Mouse (Mus musculus): ENCODE results near the gene 1700001L19Rik. TPM values are rescaled to one million over a fixed set of nuclear protein-coding genes. Genes with fewer than 3 reads are reported as not detected.

1700001L19Rik gene
- polyA plus RNA-seq, 1 experiment = not detected

DNA sequence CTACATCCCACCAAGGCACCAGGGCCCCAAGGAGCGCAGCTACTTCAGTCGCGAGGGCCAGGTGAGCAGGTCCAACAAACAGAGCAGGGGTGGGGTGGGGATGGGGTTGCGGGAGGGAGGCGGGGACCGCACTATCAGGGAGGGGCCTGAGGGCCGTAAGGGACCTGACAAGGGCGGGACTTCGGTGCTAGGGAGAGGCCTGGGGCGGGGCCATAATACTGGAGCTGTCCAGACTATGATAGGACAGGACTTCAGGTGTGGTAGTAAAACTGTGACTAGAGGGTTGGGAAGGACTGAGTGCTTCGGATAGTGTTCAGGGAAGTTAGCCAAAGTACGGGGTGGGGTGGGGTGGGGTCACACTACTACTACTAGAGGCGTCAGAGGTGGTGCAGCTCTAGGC, 446 bp downstream of the 1700001L19Rik start:
- H3K4me1 ChIP-seq (ENCODE audit: control insufficient read depth, insufficient read depth, low read length) = no peaks in the 10 kb centered on the region
- H3K27ac ChIP-seq (ENCODE audit: control insufficient read depth, insufficient read depth, low read depth, low read length, poor library complexity) = no peak overlapping the region
- no peak overlapping the region for H3K4me3 ChIP-seq (replicated peaks; ENCODE audit: control insufficient read depth, low read depth, low read length)
- TF ChIP-seq CTCF (IDR thresholded peaks at IDR 0.05; ENCODE audit: control insufficient read depth, insufficient read depth, low read length) (no peak), POLR2A (IDR thresholded peaks at IDR 0.05; ENCODE audit: borderline replicate concordance, control insufficient read depth, low read depth, low read length) (no peak)
- WGBS = 21% methylated on average over 13 of the region's 13 CpGs

DNA sequence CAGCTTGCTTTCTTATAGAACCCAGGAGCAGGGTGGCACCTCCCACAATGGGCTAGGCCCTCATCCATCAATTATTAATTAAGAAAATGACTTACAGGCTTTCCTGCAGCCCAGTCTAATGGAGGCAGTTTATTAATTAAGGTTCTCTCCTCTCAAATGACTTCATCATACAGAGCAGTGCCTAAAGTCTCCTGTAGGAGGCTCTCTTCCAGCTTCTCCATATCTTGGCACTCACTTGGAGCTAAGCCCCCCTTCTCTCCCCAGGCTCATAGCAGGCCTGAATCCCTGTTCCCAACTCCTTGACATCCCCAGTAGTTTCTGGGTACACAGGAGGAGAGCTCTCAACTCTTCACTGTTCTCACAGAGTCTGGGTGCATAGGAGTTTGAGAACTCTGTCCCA, 1.7 kb downstream of the 1700001L19Rik start:
- TF ChIP-seq POLR2A (IDR thresholded peaks at IDR 0.05; ENCODE audit: borderline replicate concordance, control insufficient read depth, low read depth, low read length) (no peak), CTCF (IDR thresholded peaks at IDR 0.05; ENCODE audit: control insufficient read depth, insufficient read depth, low read length) (no peak)
- H3K4me1 ChIP-seq (ENCODE audit: control insufficient read depth, insufficient read depth, low read length) = no peaks in the 10 kb centered on the region
- no peak overlapping the region for H3K4me3 ChIP-seq (replicated peaks; ENCODE audit: control insufficient read depth, low read depth, low read length)
- H3K27ac ChIP-seq (ENCODE audit: control insufficient read depth, insufficient read depth, low read depth, low read length, poor library complexity) = no peak overlapping the region

DNA sequence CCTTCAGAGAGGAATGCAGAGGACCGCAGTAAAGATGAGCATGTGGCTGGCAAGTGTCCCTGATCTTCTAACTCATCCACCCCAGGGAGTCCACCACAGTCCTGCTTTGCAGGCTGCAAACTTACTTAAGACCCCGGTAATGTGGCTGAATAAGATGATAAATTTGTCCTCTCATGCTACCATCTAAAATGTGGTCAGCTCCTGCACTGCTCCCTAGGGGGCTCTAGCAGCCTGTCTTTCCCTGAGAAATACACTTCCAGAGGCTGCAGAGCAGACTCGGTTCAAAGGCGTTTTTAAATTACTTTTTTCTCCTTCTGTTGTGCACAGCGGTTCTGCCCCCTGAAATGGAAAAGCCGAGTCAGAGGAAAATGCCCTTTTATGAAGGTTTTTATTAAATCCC, 4.0 kb downstream of the 1700001L19Rik start:
- TF ChIP-seq POLR2A (IDR thresholded peaks at IDR 0.05; ENCODE audit: borderline replicate concordance, control insufficient read depth, low read depth, low read length) = no peak
- TF ChIP-seq CTCF (IDR thresholded peaks at IDR 0.05; ENCODE audit: control insufficient read depth, insufficient read depth, low read length) = no peak
- 31% methylated on average over 6 of the region's 6 CpGs for WGBS
- no peaks in the 10 kb centered on the region for H3K4me1 ChIP-seq (ENCODE audit: control insufficient read depth, insufficient read depth, low read length)
- no peak overlapping the region for H3K27ac ChIP-seq (ENCODE audit: control insufficient read depth, insufficient read depth, low read depth, low read length, poor library complexity)
- no peak overlapping the region for H3K4me3 ChIP-seq (replicated peaks; ENCODE audit: control insufficient read depth, low read depth, low read length)

DNA sequence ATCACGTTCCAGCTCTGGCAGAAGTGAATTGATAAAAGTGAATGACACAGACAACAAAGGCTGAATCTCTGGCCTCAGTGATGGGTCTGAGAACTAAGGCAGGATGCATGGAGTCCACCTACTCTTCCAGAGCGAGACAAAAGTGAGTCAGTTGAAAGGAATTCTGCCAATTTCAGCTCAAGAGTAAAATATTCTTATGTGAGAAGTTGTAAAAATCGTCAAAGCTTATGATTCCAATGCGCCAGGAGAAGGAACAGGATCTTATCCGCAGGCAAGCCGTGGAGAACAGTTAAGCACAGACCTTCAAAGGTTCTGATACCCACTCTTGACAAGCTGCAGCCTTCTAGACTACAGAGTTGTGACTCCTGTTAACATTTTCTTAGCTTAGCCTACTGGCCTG, 5.9 kb downstream of the 1700001L19Rik start:
- Histone ChIP-seq H3K4me1 (ENCODE audit: control insufficient read depth, insufficient read depth, low read length) (no peaks in the 10 kb centered on the region), H3K4me3 (replicated peaks; ENCODE audit: control insufficient read depth, low read depth, low read length) (no peak overlapping the region), H3K27ac (ENCODE audit: control insufficient read depth, insufficient read depth, low read depth, low read length, poor library complexity) (no peak overlapping the region)
- no peak for TF ChIP-seq CTCF (IDR thresholded peaks at IDR 0.05; ENCODE audit: control insufficient read depth, insufficient read depth, low read length)
- TF ChIP-seq POLR2A (IDR thresholded peaks at IDR 0.05; ENCODE audit: borderline replicate concordance, control insufficient read depth, low read depth, low read length) = no peak
- WGBS = 70% methylated on average over 6 of the region's 6 CpGs

DNA sequence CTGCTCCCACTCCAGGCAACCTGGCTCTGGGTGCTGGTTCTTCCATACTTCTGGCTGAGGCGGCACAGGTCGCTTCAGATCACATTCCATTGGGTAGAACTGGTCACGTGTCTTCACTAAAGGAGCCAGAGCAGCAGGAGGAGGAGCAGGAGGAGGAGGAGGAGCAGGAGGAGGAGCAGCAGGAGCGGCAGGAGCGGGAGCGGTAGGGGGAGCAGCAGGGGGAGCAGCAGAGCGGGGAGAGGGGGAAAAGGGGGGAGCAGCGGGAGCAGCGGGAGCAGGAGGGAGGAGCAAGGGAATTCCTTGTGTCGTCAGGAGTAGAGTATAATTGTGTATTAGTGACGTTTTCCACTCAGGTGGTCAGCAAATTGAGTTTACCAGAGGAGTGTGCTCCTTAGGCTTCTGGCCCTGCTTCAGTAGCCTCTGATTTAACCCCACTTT, 8.5 kb downstream of the 1700001L19Rik start:
- WGBS = 5% methylated on average over 11 of the region's 11 CpGs
- TF ChIP-seq POLR2A (IDR thresholded peaks at IDR 0.05; ENCODE audit: borderline replicate concordance, control insufficient read depth, low read depth, low read length) (no peak), CTCF (IDR thresholded peaks at IDR 0.05; ENCODE audit: control insufficient read depth, insufficient read depth, low read length) (no peak)
- no peak overlapping the region for H3K27ac ChIP-seq (ENCODE audit: control insufficient read depth, insufficient read depth, low read depth, low read length, poor library complexity)
- no peaks in the 10 kb centered on the region for H3K4me1 ChIP-seq (ENCODE audit: control insufficient read depth, insufficient read depth, low read length)
- H3K4me3 ChIP-seq (replicated peaks; ENCODE audit: control insufficient read depth, low read depth, low read length) = no peak overlapping the region

DNA sequence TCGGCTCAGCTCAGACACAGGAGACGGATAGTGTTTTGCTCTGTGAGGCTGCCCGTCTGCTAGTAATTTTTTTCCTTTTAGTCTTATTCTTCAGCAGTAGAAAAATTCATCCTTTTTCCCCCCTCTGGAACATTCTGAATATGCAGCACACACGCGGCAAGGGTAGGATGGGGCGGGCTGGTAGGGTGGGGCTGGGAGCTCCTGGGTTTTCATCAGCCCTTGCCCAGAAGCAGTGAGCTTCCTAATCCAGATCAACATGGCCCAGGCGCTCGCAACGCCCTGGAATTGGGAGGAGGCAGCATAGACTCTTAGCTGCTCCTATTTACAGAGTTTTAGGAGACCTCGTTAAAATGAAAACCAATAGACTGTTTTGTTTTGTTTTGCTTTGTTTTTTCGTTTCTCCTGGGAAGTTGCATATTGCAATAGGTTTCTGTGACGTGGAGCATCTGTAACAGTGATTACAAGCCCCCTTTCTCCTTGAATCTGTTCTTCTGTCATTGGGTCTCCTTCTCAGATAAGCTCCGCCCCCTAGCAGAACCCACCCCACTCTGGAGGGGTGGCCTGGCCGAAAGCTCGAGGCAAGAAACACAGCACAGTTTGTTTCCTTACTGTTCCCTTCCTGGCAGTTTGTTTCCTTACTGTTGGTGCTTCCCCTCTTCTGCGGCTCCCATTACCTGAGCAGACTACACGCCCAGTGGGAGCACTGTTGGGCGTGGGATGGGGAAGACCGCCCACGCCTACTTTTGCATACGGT, 10.6 kb downstream of the 1700001L19Rik start:
- H3K4me1 ChIP-seq (ENCODE audit: control insufficient read depth, insufficient read depth, low read length) = no peaks in the 10 kb centered on the region
- WGBS = 41% methylated on average over 21 of the region's 21 CpGs
- TF ChIP-seq CTCF (IDR thresholded peaks at IDR 0.05; ENCODE audit: control insufficient read depth, insufficient read depth, low read length) = no peak
- TF ChIP-seq POLR2A (IDR thresholded peaks at IDR 0.05; ENCODE audit: borderline replicate concordance, control insufficient read depth, low read depth, low read length) = no peak
- no peak overlapping the region for H3K4me3 ChIP-seq (replicated peaks; ENCODE audit: control insufficient read depth, low read depth, low read length)
- H3K27ac ChIP-seq (ENCODE audit: control insufficient read depth, insufficient read depth, low read depth, low read length, poor library complexity) = no peak overlapping the region

DNA sequence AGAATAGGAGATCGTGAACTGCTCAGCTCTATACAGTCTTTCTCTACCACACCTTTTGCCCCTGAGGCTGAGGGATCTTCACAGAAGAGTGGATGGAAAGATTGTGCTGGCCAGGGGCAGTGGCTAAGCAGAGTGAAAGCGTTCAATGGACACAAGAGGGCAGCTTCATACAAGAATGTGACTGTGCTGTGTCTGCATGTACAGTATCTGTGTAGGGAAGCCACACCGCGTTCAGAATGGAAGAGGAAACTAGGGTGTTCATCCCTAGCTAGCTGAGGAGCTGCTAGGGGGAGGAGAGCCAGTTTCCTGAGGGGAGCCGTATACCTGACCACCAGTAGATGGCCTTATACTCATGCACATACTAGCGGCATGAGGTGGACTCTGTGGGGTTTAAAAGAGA, 25.6 kb downstream of the 1700001L19Rik start:
- H3K27ac ChIP-seq (ENCODE audit: control insufficient read depth, insufficient read depth, low read depth, low read length, poor library complexity) = no peak overlapping the region
- 59% methylated on average over 6 of the region's 6 CpGs for WGBS
- H3K4me1 ChIP-seq (ENCODE audit: control insufficient read depth, insufficient read depth, low read length) = no peaks in the 10 kb centered on the region
- TF ChIP-seq POLR2A (IDR thresholded peaks at IDR 0.05; ENCODE audit: borderline replicate concordance, control insufficient read depth, low read depth, low read length) (no peak), CTCF (IDR thresholded peaks at IDR 0.05; ENCODE audit: control insufficient read depth, insufficient read depth, low read length) (no peak)
- no peak overlapping the region for H3K4me3 ChIP-seq (replicated peaks; ENCODE audit: control insufficient read depth, low read depth, low read length)

DNA sequence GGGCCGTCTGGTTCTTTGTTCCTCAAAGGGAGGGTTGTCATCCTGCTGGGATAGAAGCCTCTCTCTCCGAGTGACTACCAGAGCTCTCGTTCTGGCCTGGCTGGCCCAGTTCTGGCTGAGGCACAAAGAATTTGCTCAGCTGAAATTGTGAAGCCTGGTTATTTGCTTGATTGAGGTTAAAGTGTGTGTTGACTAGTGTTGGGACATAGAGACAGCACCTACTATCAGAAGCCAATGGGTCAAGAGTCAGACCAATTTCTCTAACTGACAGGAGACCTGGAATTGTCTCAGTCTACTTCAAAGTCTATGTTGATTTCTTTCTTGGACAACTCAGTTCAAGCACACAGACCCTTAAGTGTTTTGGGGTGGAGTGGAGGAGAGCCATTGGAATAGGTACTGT, 29.8 kb downstream of the 1700001L19Rik start:
- Histone ChIP-seq H3K4me1 (ENCODE audit: control insufficient read depth, insufficient read depth, low read length) (no peaks in the 10 kb centered on the region), H3K27ac (ENCODE audit: control insufficient read depth, insufficient read depth, low read depth, low read length, poor library complexity) (no peak overlapping the region), H3K4me3 (replicated peaks; ENCODE audit: control insufficient read depth, low read depth, low read length) (no peak overlapping the region)
- 73% methylated on average over 3 of the region's 3 CpGs for WGBS
- TF ChIP-seq CTCF (IDR thresholded peaks at IDR 0.05; ENCODE audit: control insufficient read depth, insufficient read depth, low read length) (no peak), POLR2A (IDR thresholded peaks at IDR 0.05; ENCODE audit: borderline replicate concordance, control insufficient read depth, low read depth, low read length) (no peak)

DNA sequence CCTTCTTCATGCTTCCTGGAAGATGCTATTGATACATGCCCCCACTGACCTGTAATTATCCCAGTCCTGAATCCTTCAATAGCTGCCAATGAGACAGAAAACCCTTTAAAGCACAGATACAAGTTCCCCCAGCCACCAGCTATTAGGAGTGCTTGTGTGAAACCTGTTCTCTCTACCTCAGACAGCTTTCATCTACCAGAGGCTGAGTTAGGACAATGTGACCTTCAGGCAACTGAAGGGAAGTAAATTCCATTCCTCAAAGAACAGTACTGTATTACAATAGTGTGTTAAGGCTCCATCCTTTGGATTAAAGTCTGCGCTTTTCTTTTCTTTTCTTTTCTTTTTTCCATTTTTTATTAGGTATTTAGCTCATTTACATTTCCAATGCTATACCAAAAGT, 45.6 kb downstream of the 1700001L19Rik start:
- Histone ChIP-seq H3K4me1 (ENCODE audit: control insufficient read depth, insufficient read depth, low read length) (no peaks in the 10 kb centered on the region), H3K4me3 (replicated peaks; ENCODE audit: control insufficient read depth, low read depth, low read length) (no peak overlapping the region), H3K27ac (ENCODE audit: control insufficient read depth, insufficient read depth, low read depth, low read length, poor library complexity) (no peak overlapping the region)
- TF ChIP-seq CTCF (IDR thresholded peaks at IDR 0.05; ENCODE audit: control insufficient read depth, insufficient read depth, low read length) = no peak
- no peak for TF ChIP-seq POLR2A (IDR thresholded peaks at IDR 0.05; ENCODE audit: borderline replicate concordance, control insufficient read depth, low read depth, low read length)
- WGBS = 77% methylated on average over 1 of the region's 1 CpGs

Other genes starting within 250 kb of the 1700001L19Rik start
- gene Mtrr, start 15.3 kb upstream of the 1700001L19Rik start, polyA plus RNA-seq (2011; ENCODE audit: insufficient read depth, insufficient read length, low replicate concordance, missing spikeins) = 5.0 and 5.8 TPM in 2 replicates
- gene Fastkd3, start 15.2 kb upstream of the 1700001L19Rik start, polyA plus RNA-seq (2011; ENCODE audit: insufficient read depth, insufficient read length, low replicate concordance, missing spikeins) = 8.1 and 12.9 TPM in 2 replicates

Measured in bone marrow, adult 2 months (tissue).